Mouse (Mus musculus) spleen, adult 2 months (tissue): ENCODE measurements around the gene Pkp3. TPM values are rescaled to one million over a fixed set of nuclear protein-coding genes. Genes with fewer than 3 reads are reported as not detected.

Experiments used
- DNase-seq, 2 experiments: peaks; one replicate each; pipeline versions ENCODE4 v3.0.0 to v3.0.0-alpha.2; 2012 to 2021; ENCODE audit warnings: low spot score in 2 of 2, low read depth in 1 of 2
- H3K27ac ChIP-seq: fragments of 200-500 bp; 2 replicates; pipeline ENCODE4 v1.5.1; 2012; ENCODE audit warnings: low read length, inconsistent platforms; ENCODE audit not compliant: insufficient read depth
- H3K27me3 ChIP-seq: fragments of 200-500 bp; 2 replicates; pipeline ENCODE4 v1.6.1; 2012; ENCODE audit warnings: mild to moderate bottlenecking, moderate library complexity, low read length, inconsistent platforms; ENCODE audit not compliant: control insufficient read depth, insufficient read depth
- H3K36me3 ChIP-seq: fragments of 200-500 bp; 2 replicates; pipeline ENCODE4 v1.6.1; 2012; ENCODE audit warnings: mild to moderate bottlenecking, low read length, inconsistent platforms; ENCODE audit not compliant: control insufficient read depth, insufficient read depth
- H3K4me1 ChIP-seq: fragments of 200-500 bp; 2 replicates; pipeline ENCODE4 v1.6.1; 2011; ENCODE audit warnings: inconsistent platforms; ENCODE audit not compliant: control insufficient read depth, insufficient read depth, insufficient read length
- H3K4me3 ChIP-seq: fragments of 200-500 bp; 2 replicates; pipeline ENCODE4 v1.5.1; 2011; ENCODE audit warnings: mild to moderate bottlenecking, inconsistent platforms; ENCODE audit not compliant: insufficient read depth, insufficient read length; ENCODE audit errors: extremely low read depth
- CTCF ChIP-seq: fragments of 200-500 bp; IDR thresholded peaks from 2 replicates; pipeline ENCODE4 v1.5.1; 2011; ENCODE audit warnings: mild to moderate bottlenecking, inconsistent platforms; ENCODE audit not compliant: insufficient read depth, insufficient read length, insufficient replicate concordance; ENCODE audit errors: extremely low read depth
- POLR2A ChIP-seq: fragments of 200-500 bp; IDR thresholded peaks from 2 replicates; pipeline ENCODE4 v1.6.1; 2011; ENCODE audit warnings: low read depth, low read length, inconsistent platforms
- WGBS: fragments of 180-500 bp; shearing (Covaris S2); methylation state at CpG from one replicate; pipeline ENCODE4 v1.1.7; 2018; 5-methylcytosine and 5-hydroxymethylcytosine counted together
- polyA plus RNA-seq: library from polyadenylated mRNA; depleted of rRNA; stranded (reverse); fragments of >200 nt; gene quantifications from 2 replicates; pipeline ENCODE4 v1.2.3, GENCODE M21; 2012

Gene Pkp3
- polyA plus RNA-seq, 1 experiment: 30.1 TPM

DNA sequence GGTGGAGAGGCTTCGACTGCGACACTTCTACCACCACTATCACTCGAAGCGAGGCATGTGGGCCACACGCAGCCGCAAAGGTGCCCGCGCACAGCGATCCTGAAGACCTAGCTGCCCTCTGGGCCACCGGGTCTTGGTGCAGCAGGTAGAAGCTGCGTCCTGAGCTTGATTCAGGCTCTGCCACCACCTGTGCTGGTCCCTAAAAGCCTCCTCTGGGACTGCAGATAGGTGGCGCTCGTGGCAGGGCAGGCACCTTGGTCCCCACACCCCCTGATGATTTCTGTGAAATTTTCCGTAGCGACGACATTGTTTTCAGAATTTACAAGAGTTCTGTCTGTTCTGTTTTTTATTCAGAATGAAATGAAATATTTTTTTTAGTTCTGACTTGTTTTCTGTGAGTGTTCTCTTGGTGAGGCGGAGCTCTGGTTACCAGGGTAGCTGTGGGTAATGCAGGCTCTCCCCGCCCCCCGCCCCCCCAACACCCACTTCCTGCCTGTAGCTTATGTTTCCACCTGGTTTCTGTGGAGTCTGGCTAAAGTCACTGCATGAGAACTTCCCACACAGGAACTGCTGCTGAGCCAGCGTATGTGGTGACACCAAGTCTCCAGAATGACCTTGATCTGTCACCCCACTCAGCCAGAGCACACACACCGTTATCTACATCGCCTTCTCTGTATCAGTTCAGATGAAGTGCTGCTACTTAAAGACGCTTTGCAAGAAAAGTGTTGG lies 5.8 kb upstream of the Pkp3 start:
- Histone ChIP-seq H3K4me1 (peaks cover 4% of the 10 kb centered on the region; the same call in 1 of the 2 replicates), H3K36me3 (no peaks in the 10 kb centered on the region), H3K4me3 (peak overlapping the region; percentile 10; the same call in 1 of the 2 replicates), H3K27ac (peak overlapping the region; percentile 54), H3K27me3 (peaks cover 5% of the 10 kb centered on the region)
- TF ChIP-seq POLR2A (no peak), CTCF (peak; percentile 85; the same call in 1 of the 2 replicates)
- WGBS: 7% methylated on average over 23 of the region's 23 CpGs
- peak; percentile 58 to 63 for DNase-seq

DNA sequence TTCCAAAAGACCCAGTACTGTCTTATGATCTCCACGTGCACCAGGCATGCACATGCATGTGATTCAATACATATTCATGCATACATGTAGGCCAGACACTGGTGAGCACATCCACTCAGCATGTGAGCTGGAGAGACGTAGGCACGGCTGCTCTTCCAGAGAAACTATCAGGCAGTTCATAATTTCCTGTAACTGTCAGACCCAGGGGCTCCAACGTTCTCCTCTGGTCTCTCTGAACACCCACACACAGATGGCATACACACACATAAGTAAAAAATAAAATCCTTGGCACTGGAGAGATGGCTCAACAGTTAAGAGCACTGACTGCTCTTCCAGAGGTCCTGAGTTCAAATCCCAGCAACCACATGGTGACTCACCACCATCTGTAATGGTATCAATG lies 4.2 kb upstream of the Pkp3 start:
- Histone ChIP-seq H3K27me3 (peaks cover 5% of the 10 kb centered on the region), H3K4me3 (no peak overlapping the region), H3K27ac (no peak overlapping the region), H3K4me1 (peaks cover 4% of the 10 kb centered on the region; the same call in 1 of the 2 replicates), H3K36me3 (no peaks in the 10 kb centered on the region)
- no peak for DNase-seq
- TF ChIP-seq POLR2A: no peak
- no peak for TF ChIP-seq CTCF
- WGBS: 64% methylated on average over 4 of the region's 4 CpGs

DNA sequence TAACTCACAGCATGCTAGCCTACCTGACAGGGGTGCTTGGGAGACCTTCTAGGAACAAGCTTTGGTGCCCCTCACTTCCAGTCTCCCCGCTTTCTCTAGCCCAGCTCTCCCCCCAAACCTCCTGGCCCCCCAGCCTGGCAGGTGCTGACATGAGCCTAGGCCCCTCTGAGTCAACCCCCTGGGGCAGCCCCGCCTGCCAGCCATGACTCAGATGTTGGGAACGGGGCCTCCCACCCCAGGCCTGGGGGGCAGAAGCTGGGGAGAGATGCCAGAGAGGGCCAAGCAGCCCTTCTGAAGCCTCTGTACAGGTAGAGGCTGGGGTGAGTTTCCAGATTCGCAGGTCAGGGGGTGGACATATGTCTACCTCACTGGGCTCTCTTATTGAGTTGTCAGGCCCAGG lies 858 bp downstream of the Pkp3 start:
- Histone ChIP-seq H3K36me3 (no peaks in the 10 kb centered on the region), H3K27me3 (no peaks in the 10 kb centered on the region), H3K27ac (no peak overlapping the region), H3K4me3 (no peak overlapping the region), H3K4me1 (no peaks in the 10 kb centered on the region)
- TF ChIP-seq POLR2A (no peak), CTCF (no peak)
- DNase-seq: no peak
- 78% methylated on average over 4 of the region's 4 CpGs for WGBS

DNA sequence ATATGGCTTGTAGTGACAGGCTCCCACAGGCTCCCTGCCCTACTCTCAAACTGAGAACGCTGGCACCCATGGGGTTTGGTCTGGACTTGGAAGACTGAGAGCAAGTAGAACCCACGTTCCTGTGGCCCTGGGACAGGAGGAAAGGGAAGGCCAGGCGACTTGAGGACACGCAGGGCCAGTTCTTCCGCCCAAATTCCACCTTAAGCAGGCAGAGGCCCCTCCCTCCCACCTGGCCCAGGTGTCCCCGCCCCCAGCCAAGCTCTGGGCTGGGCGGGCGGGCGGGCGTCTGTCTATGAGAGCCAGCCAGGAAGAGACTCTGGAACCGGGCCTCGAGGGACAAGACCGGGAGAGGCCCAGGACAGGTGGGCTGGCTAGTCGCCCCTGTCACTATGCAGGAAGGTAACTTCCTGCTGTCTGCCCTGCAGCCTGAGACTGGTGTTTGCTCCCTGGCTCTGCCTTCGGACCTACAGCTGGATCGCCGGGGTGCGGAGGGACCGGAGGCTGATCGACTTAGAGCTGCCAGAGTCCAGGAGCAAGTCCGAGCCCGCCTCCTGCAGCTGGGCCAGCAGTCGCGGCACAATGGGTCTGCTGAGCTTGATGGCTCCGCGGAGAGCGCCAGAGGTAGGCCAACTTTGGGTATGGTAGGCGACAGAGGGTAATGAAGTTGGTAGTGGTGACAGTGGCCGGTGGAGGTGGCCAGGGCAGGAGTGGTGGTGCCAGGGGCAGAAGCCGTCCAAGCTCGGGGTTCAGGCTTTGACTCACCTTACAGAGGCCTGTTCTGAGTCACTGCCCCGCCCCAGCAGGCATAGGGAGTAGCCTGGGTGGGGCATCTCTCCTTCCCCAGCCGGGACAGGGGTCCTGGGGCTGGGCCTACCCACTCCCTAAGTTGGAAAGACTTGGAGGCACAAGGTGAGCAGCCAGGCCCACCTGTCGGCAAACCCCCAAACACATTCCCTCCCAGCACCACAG lies 1.7 kb downstream of the Pkp3 start:
- WGBS: 89% methylated on average over 34 of the region's 34 CpGs
- DNase-seq: no peak
- H3K27me3 ChIP-seq: no peaks in the 10 kb centered on the region
- no peak overlapping the region for H3K27ac ChIP-seq
- H3K4me3 ChIP-seq: no peak overlapping the region
- H3K36me3 ChIP-seq: no peaks in the 10 kb centered on the region
- H3K4me1 ChIP-seq: no peaks in the 10 kb centered on the region
- no peak for TF ChIP-seq POLR2A
- TF ChIP-seq CTCF: no peak

DNA sequence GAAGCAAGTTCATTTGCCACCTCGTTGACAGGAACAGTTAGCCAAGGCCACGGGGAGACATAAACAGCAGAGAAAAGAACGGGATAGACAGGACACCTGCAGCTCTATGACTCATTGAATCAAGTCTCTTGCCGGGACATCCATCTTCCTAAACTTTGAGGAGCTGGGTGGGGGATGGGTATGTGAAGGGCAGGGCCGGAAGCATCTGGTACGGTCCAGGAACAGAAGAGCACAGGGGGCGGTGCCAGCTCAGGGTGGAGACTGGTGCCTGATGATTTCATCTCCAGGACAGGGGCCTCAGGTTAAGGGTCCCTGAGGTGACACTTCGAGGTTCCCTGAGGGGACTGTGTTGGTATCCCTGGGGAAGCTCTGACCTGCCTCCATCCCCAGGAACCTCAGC lies 9.9 kb downstream of the Pkp3 start:
- Histone ChIP-seq H3K4me1 (peaks cover 16% of the 10 kb centered on the region), H3K36me3 (peaks cover 11% of the 10 kb centered on the region), H3K27ac (peak overlapping the region; percentile 40), H3K4me3 (peak overlapping the region; percentile 49), H3K27me3 (no peaks in the 10 kb centered on the region)
- DNase-seq: peak in 1 of 2 experiments; percentile 41
- 18% methylated on average over 8 of the region's 8 CpGs for WGBS
- no peak for TF ChIP-seq CTCF
- no peak for TF ChIP-seq POLR2A

DNA sequence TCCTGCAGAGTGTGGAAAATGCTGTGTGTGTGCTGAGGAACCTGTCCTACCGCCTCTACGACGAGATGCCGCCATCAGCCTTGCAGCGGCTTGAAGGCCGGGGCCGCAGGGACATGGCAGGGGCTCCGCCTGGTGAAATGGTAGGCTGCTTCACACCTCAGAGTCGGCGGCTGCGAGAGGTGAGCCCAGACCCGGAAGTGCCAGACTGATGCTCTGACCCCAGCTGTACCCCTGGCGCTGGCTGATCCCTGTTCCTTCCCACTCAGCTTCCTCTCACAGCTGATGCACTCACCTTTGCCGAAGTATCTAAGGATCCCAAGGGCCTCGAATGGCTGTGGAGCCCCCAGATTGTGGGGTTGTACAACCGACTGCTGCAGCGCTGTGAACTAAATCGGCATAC lies 10.5 kb downstream of the Pkp3 start:
- peaks cover 16% of the 10 kb centered on the region for H3K4me1 ChIP-seq
- peak overlapping the region; percentile 40 for H3K27ac ChIP-seq
- TF ChIP-seq POLR2A (no peak), CTCF (no peak)
- DNase-seq: no peak
- H3K36me3 ChIP-seq: peaks cover 15% of the 10 kb centered on the region
- H3K27me3 ChIP-seq: no peaks in the 10 kb centered on the region
- WGBS: 6% methylated on average over 18 of the region's 18 CpGs
- peak overlapping the region; percentile 49 for H3K4me3 ChIP-seq
